Mouse (Mus musculus) common myeloid progenitor, adult 5-6 weeks (primary cell): ENCODE measurements around the gene Opn5. TPM values are rescaled to one million over a fixed set of nuclear protein-coding genes. Genes with fewer than 3 reads are reported as not detected.

Experiments
- total RNA-seq: library from RNA; stranded (forward); fragments of 200-1000, 187-1606 nt; gene quantifications from 2 replicates; pipeline ENCODE4 v1.2.3, GENCODE M21; 2017

Gene Opn5
- total RNA-seq, 1 experiment from 2014 or later, result not detected

Other genes starting within 250 kb of the Opn5 start
- gene Adgrf4, start 80.9 kb upstream of the Opn5 start, total RNA-seq, result not detected in 2 replicates
- not detected in 2 replicates for gene Adgrf2, start 130.8 kb upstream of the Opn5 start, total RNA-seq